Mouse (Mus musculus) MEL (cell line): ENCODE results near the gene Gm43552. TPM values are rescaled to one million over a fixed set of nuclear protein-coding genes. Genes with fewer than 3 reads are reported as not detected.

ENCODE experiments used
- DNase-seq: peaks from one replicate; pipeline ENCODE4 v3.0.0; 2011; ENCODE audit warnings: low read depth, low spot score
- H3K27ac ChIP-seq: 2 replicates; pipeline ENCODE4 v1.5.1; 2012; ENCODE audit warnings: low read depth, mild to moderate bottlenecking, control low read depth, low read length, moderate library complexity; ENCODE audit not compliant: control insufficient read depth
- H3K27me3 ChIP-seq, 2 experiments: fragments of 150-350 bp in 1 of 2; sonication (generic) in 1 of 2; 2 replicates each; pipeline ENCODE4 v1.6.1; 2012; ENCODE audit warnings: low read length in 2 of 2, mild to moderate bottlenecking in 2 of 2, improper control_type of control experiment in 1 of 2, moderate library complexity in 1 of 2; ENCODE audit not compliant: insufficient read depth in 2 of 2, control insufficient read depth in 1 of 2
- H3K36me3 ChIP-seq, 2 experiments: 2 replicates each; pipeline ENCODE4 v1.6.1; 2012 to 2014; ENCODE audit warnings: low read length in 2 of 2, improper control_type of control experiment in 1 of 2, inconsistent platforms in 1 of 2, mild to moderate bottlenecking in 1 of 2; ENCODE audit not compliant: insufficient read depth in 2 of 2, control insufficient read depth in 1 of 2
- H3K4me1 ChIP-seq, 2 experiments: fragments of 150-350 bp in 1 of 2; sonication (generic) in 1 of 2; 2 replicates each; pipeline ENCODE4 v1.6.1; 2012; ENCODE audit warnings: low read length in 2 of 2, improper control_type of control experiment in 1 of 2, mild to moderate bottlenecking in 1 of 2; ENCODE audit not compliant: insufficient read depth in 2 of 2, control insufficient read depth in 1 of 2
- H3K4me3 ChIP-seq, 2 experiments: fragments of 150-350 bp in 1 of 2; sonication (generic) in 1 of 2; 2 replicates each; pipeline ENCODE4 v1.5.1; 2012; ENCODE audit warnings: low read depth in 2 of 2, low read length in 2 of 2, mild to moderate bottlenecking in 2 of 2, moderate library complexity in 2 of 2, control low read depth in 1 of 2, improper control_type of control experiment in 1 of 2; ENCODE audit not compliant: control insufficient read depth in 1 of 2, insufficient read depth in 1 of 2
- H3K79me2 ChIP-seq: 2 replicates; pipeline ENCODE4 v1.6.1; 2012; ENCODE audit warnings: mild to moderate bottlenecking, low read length, moderate library complexity; ENCODE audit not compliant: control insufficient read depth, poor library complexity, insufficient read depth
- H3K9ac ChIP-seq: 2 replicates; pipeline ENCODE4 v1.6.1; 2012; ENCODE audit warnings: low read depth, mild to moderate bottlenecking, control low read depth, low read length, moderate library complexity; ENCODE audit not compliant: control insufficient read depth, poor library complexity, severe bottlenecking
- H3K9me3 ChIP-seq: fragments of 150-350 bp; sonication (generic); replicated peaks from 2 replicates; pipeline ENCODE4 v1.6.1; 2012; ENCODE audit warnings: mild to moderate bottlenecking, low read length, improper control_type of control experiment, moderate library complexity; ENCODE audit not compliant: insufficient read depth
- BHLHE40 ChIP-seq: IDR thresholded peaks from 2 replicates; pipeline ENCODE4 v1.6.1; 2012; ENCODE audit warnings: low read depth, mild to moderate bottlenecking, inconsistent platforms, low read length, improper control_type of control experiment, borderline replicate concordance
- CHD1 ChIP-seq: IDR thresholded peaks from 2 replicates; pipeline ENCODE4 v1.6.1; 2012; ENCODE audit warnings: low read depth, mild to moderate bottlenecking, inconsistent platforms, low read length, improper control_type of control experiment
- CHD2 ChIP-seq: IDR thresholded peaks from 2 replicates; pipeline ENCODE4 v1.6.1; 2011; ENCODE audit warnings: low read length, improper control_type of control experiment
- CTCF ChIP-seq, 3 experiments: IDR thresholded peaks in 2 of 3; conservative IDR thresholded peaks in 1 of 3; 2 replicates each; pipeline ENCODE4 v1.5.1; 2011 to 2012; ENCODE audit warnings: low read length in 3 of 3, low read depth in 2 of 3, mild to moderate bottlenecking in 2 of 3, improper control_type of control experiment in 1 of 3, inconsistent platforms in 1 of 3, mixed read lengths in 1 of 3, moderate library complexity in 1 of 3; ENCODE audit not compliant: control insufficient read depth in 1 of 3, insufficient read depth in 1 of 3, poor library complexity in 1 of 3, severe bottlenecking in 1 of 3
- E2F4 ChIP-seq: IDR thresholded peaks from 2 replicates; pipeline ENCODE4 v1.6.1; 2011; ENCODE audit warnings: low read depth, low read length, improper control_type of control experiment, borderline replicate concordance
- ELF1 ChIP-seq: IDR thresholded peaks from 2 replicates; pipeline ENCODE4 v1.6.1; 2014; ENCODE audit warnings: low read depth, mild to moderate bottlenecking, inconsistent platforms, low read length, improper control_type of control experiment, moderate library complexity
- EP300 ChIP-seq, 2 experiments: IDR thresholded peaks; 2 replicates each; pipeline ENCODE4 v1.6.1; 2011; ENCODE audit warnings: improper control_type of control experiment in 2 of 2, low read length in 2 of 2, low read depth in 1 of 2, mild to moderate bottlenecking in 1 of 2
- GABPA ChIP-seq: IDR thresholded peaks from 2 replicates; pipeline ENCODE4 v1.6.1; 2012; ENCODE audit warnings: low read depth, mild to moderate bottlenecking, inconsistent platforms, low read length, improper control_type of control experiment, moderate library complexity
- GATA1 ChIP-seq: IDR thresholded peaks from 2 replicates; pipeline ENCODE4 v1.6.1; 2011; ENCODE audit warnings: low read depth, low read length, improper control_type of control experiment
- HCFC1 ChIP-seq: IDR thresholded peaks from 2 replicates; pipeline ENCODE4 v1.6.1; 2012; ENCODE audit warnings: low read depth, mild to moderate bottlenecking, inconsistent platforms, low read length, improper control_type of control experiment, moderate library complexity
- JUND ChIP-seq: IDR thresholded peaks from 2 replicates; pipeline ENCODE4 v1.6.1; 2011; ENCODE audit warnings: low read depth, mild to moderate bottlenecking, improper control_type of control experiment, low read length
- KAT2A ChIP-seq: conservative IDR thresholded peaks from 2 replicates; pipeline ENCODE4 v1.6.1; 2012; ENCODE audit warnings: low read depth, low read length, improper control_type of control experiment, inconsistent platforms
- MAFK ChIP-seq: IDR thresholded peaks from 2 replicates; pipeline ENCODE4 v1.6.1; 2011; ENCODE audit warnings: low read depth, mild to moderate bottlenecking, low read length, improper control_type of control experiment, borderline replicate concordance
- MAX ChIP-seq: IDR thresholded peaks from 2 replicates; pipeline ENCODE4 v1.6.1; 2011; ENCODE audit warnings: low read length, improper control_type of control experiment
- MEF2A ChIP-seq: IDR thresholded peaks from 2 replicates; pipeline ENCODE4 v1.6.1; 2014; ENCODE audit warnings: low read depth, mild to moderate bottlenecking, inconsistent platforms, low read length, improper control_type of control experiment; ENCODE audit not compliant: poor library complexity, insufficient replicate concordance, severe bottlenecking; ENCODE audit errors: extremely low read depth
- MXI1 ChIP-seq: IDR thresholded peaks from 2 replicates; pipeline ENCODE4 v1.6.1; 2011; ENCODE audit warnings: mild to moderate bottlenecking, low read depth, low read length, improper control_type of control experiment
- MYC ChIP-seq: IDR thresholded peaks from 2 replicates; pipeline ENCODE4 v1.6.1; 2011; ENCODE audit warnings: low read depth, mild to moderate bottlenecking, low read length, improper control_type of control experiment, moderate library complexity
- NELFE ChIP-seq: IDR thresholded peaks from 2 replicates; pipeline ENCODE4 v1.6.1; 2011; ENCODE audit warnings: low read depth, low read length, improper control_type of control experiment
- NRF1 ChIP-seq: IDR thresholded peaks from 2 replicates; pipeline ENCODE4 v1.6.1; 2014; ENCODE audit warnings: low read depth, mild to moderate bottlenecking, inconsistent platforms, low read length, improper control_type of control experiment, moderate library complexity; ENCODE audit not compliant: poor library complexity, insufficient read depth, severe bottlenecking
- POLR2A ChIP-seq, 2 experiments: IDR thresholded peaks; 2 replicates each; pipeline ENCODE4 v1.6.1; 2011 to 2012; ENCODE audit warnings: low read length in 2 of 2, mild to moderate bottlenecking in 2 of 2, control low read depth in 1 of 2, improper control_type of control experiment in 1 of 2, low read depth in 1 of 2, moderate library complexity in 1 of 2; ENCODE audit not compliant: control insufficient read depth in 1 of 2, insufficient read depth in 1 of 2, poor library complexity in 1 of 2
- POLR2AphosphoS2 ChIP-seq: IDR thresholded peaks from 2 replicates; pipeline ENCODE4 v1.6.1; 2011; ENCODE audit warnings: low read length, improper control_type of control experiment
- RCOR1 ChIP-seq: IDR thresholded peaks from 2 replicates; pipeline ENCODE4 v1.6.1; 2012; ENCODE audit warnings: low read depth, mild to moderate bottlenecking, inconsistent platforms, low read length, improper control_type of control experiment
- SIN3A ChIP-seq: IDR thresholded peaks from 2 replicates; pipeline ENCODE4 v1.6.1; 2012; ENCODE audit warnings: low read length, improper control_type of control experiment, inconsistent platforms
- SMC3 ChIP-seq: IDR thresholded peaks from 2 replicates; pipeline ENCODE4 v1.6.1; 2011; ENCODE audit warnings: low read depth, low read length, improper control_type of control experiment
- TAL1 ChIP-seq: IDR thresholded peaks from 2 replicates; pipeline ENCODE4 v1.6.1; 2012; ENCODE audit warnings: mild to moderate bottlenecking, inconsistent platforms, low read length, moderate library complexity, mixed read lengths
- TBP ChIP-seq: IDR thresholded peaks from 2 replicates; pipeline ENCODE4 v1.8.0; 2011; ENCODE audit warnings: low read depth, low read length, improper control_type of control experiment
- TCF12 ChIP-seq: IDR thresholded peaks from 2 replicates; pipeline ENCODE4 v1.6.1; 2014; ENCODE audit warnings: low read depth, mild to moderate bottlenecking, inconsistent platforms, low read length, improper control_type of control experiment, moderate library complexity
- UBTF ChIP-seq: IDR thresholded peaks from 2 replicates; pipeline ENCODE4 v1.6.1; 2012; ENCODE audit warnings: low read depth, mild to moderate bottlenecking, inconsistent platforms, low read length, improper control_type of control experiment, moderate library complexity, borderline replicate concordance; ENCODE audit not compliant: insufficient read depth
- USF2 ChIP-seq, 2 experiments: IDR thresholded peaks; 2 replicates each; pipeline ENCODE4 v1.6.1; 2011 to 2012; ENCODE audit warnings: improper control_type of control experiment in 2 of 2, low read length in 2 of 2, borderline replicate concordance in 1 of 2, inconsistent platforms in 1 of 2, low read depth in 1 of 2, mild to moderate bottlenecking in 1 of 2; ENCODE audit not compliant: insufficient read depth in 1 of 2
- ZC3H11A ChIP-seq: IDR thresholded peaks from 2 replicates; pipeline ENCODE4 v1.6.1; 2012; ENCODE audit warnings: low read depth, mild to moderate bottlenecking, inconsistent platforms, low read length, improper control_type of control experiment
- ZKSCAN1 ChIP-seq: IDR thresholded peaks from 2 replicates; pipeline ENCODE4 v1.6.1; 2012; ENCODE audit warnings: low read depth, mild to moderate bottlenecking, inconsistent platforms, low read length, improper control_type of control experiment, moderate library complexity
- ZMIZ1 ChIP-seq: IDR thresholded peaks from 2 replicates; pipeline ENCODE4 v1.6.1; 2012; ENCODE audit warnings: low read depth, mild to moderate bottlenecking, inconsistent platforms, low read length, improper control_type of control experiment, moderate library complexity
- polyA plus RNA-seq, 2 experiments: library from polyadenylated mRNA; stranded (reverse) in 1 of 2; unstranded in 1 of 2; fragments of >175 nt in 1 of 2; fragments of >200 nt in 1 of 2; gene quantifications; 2 replicates each; pipeline versions ENCODE4 v1.2.1 to v1.2.4; 2012; ENCODE audit warnings: low replicate concordance in 2 of 2, low read depth in 1 of 2; ENCODE audit not compliant: insufficient read length in 2 of 2, insufficient read depth in 1 of 2, missing spikeins in 1 of 2
- total RNA-seq: library from RNA; depleted of rRNA; stranded (reverse); fragments of 300-350 nt; gene quantifications from 2 replicates; pipeline ENCODE4 v1.2.3, GENCODE M21; 2012

Gm43552 gene
- total and polyA plus RNA-seq, 3 experiments = 1.7 TPM; not detected in 2

DNA sequence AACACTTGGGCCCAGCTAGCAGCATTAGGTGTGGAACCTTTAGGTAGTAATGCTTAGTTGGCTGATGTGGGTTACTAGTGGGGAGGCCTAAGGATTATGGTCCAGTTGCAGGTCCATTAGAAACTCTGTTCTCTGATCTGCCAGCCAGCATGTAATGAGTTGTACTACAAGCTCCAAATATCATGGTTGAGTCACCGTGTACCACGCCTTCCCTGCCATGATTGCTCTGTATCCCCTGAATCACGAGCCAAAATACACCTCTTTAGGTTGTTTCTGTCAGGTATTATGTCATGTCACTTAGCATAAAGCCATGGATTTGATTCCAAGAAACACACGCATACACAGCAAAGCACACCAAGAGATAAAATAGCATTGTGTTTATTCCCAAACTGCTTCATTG is 32.2 kb upstream of the Gm43552 start:
- Histone ChIP-seq H3K9me3 (no peaks in the 10 kb centered on the region), H3K9ac (no peak overlapping the region), H3K27me3 (no peaks in the 10 kb centered on the region), H3K4me3 (no peak overlapping the region), H3K4me1 (peaks cover 3 to 9% of the 10 kb centered on the region in 2 experiments), H3K27ac (no peak overlapping the region), H3K36me3 (peaks cover 0 to 8% of the 10 kb centered on the region in 2 experiments; a peak in 2 of 4 replicates), H3K79me2 (no peaks in the 10 kb centered on the region)
- TF ChIP-seq SMC3 (no peak), USF2 (IDR thresholded peaks at IDR 0.05; ENCODE audit: borderline replicate concordance in 1 of 2, insufficient read depth in 1 of 2, low read depth in 1 of 2, low read length in 2 of 2) (no peak), TAL1 (no peak), MYC (no peak), ZMIZ1 (no peak)
- DNase-seq = no peak

DNA sequence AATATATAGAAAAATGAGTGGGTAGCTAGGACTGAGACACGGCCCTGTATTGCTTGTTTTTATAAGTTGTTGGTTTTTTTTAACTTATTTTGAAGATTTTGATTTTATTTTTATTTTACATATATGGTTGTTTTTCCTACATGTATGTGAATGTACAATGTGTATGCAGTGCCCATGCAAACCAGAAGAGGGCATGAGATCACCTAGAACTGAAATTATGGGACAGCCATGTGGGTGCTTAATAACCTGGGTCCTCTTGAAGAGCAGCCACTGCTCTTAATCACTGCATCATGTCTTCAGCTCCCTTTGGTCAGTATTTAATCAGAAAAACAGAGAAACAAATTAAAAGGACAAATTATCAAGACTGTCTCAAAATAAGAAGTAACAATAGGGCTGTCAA is 29.2 kb upstream of the Gm43552 start:
- Histone ChIP-seq H3K79me2 (no peaks in the 10 kb centered on the region), H3K4me1 (no peaks in the 10 kb centered on the region), H3K9ac (no peak overlapping the region), H3K4me3 (no peak overlapping the region), H3K27me3 (no peaks in the 10 kb centered on the region), H3K36me3 (no peaks in the 10 kb centered on the region), H3K27ac (no peak overlapping the region), H3K9me3 (no peaks in the 10 kb centered on the region)
- peak; percentile 73 for DNase-seq
- TF ChIP-seq NELFE = no peak
- no peak for TF ChIP-seq KAT2A
- peak; percentile 71 for TF ChIP-seq SMC3
- peak; percentile 37 to 74 (median 38) for TF ChIP-seq CTCF (IDR thresholded peaks at IDR 0.05 in 2 of 3, conservative IDR thresholded peaks at IDR 0.05 in 1 of 3; ENCODE audit: control insufficient read depth in 1 of 3, insufficient read depth in 1 of 3, low read depth in 2 of 3, low read length in 3 of 3, poor library complexity in 1 of 3, severe bottlenecking in 1 of 3)
- TF ChIP-seq RCOR1 = no peak
- no peak for TF ChIP-seq CHD2
- TF ChIP-seq TAL1 = no peak
- no peak for TF ChIP-seq UBTF
- TF ChIP-seq E2F4 = no peak
- TF ChIP-seq MEF2A = no peak
- TF ChIP-seq GABPA = no peak
- TF ChIP-seq BHLHE40 = no peak
- TF ChIP-seq SIN3A = no peak
- TF ChIP-seq MXI1 = 0 out of 2 replicates have a peak, but pooled peaks have one; percentile 35
- no peak for TF ChIP-seq MAFK
- TF ChIP-seq CHD1 = no peak
- no peak for TF ChIP-seq USF2 (IDR thresholded peaks at IDR 0.05; ENCODE audit: borderline replicate concordance in 1 of 2, insufficient read depth in 1 of 2, low read depth in 1 of 2, low read length in 2 of 2)
- 0 out of 2 replicates have a peak, but pooled peaks have one; percentile 21 for TF ChIP-seq MAX
- no peak for TF ChIP-seq POLR2A (IDR thresholded peaks at IDR 0.05; ENCODE audit: control insufficient read depth in 1 of 2, insufficient read depth in 1 of 2, low read depth in 1 of 2, low read length in 2 of 2, poor library complexity in 1 of 2)
- no peak for TF ChIP-seq TCF12
- TF ChIP-seq JUND = no peak
- TF ChIP-seq ELF1 = no peak
- no peak for TF ChIP-seq EP300 (IDR thresholded peaks at IDR 0.05; ENCODE audit: low read depth in 1 of 2, low read length in 2 of 2)
- no peak for TF ChIP-seq TBP
- TF ChIP-seq ZC3H11A = peak; percentile 77
- no peak for TF ChIP-seq ZKSCAN1
- TF ChIP-seq HCFC1 = no peak
- TF ChIP-seq NRF1 = no peak
- no peak for TF ChIP-seq POLR2AphosphoS2
- no peak for TF ChIP-seq GATA1
